Mouse (Mus musculus) forebrain, embryonic 15.5 days (tissue): ENCODE data around the gene Izumo1. TPM values are rescaled to one million over a fixed set of nuclear protein-coding genes. Genes with fewer than 3 reads are reported as not detected.
"Not testable (repeated sequence)": the region's sequence is repeated elsewhere in the genome, so short reads cannot be mapped to it uniquely, and the experiment has no call there.

Experiments
- ATAC-seq: fragments of 200-750 bp; cut with Nextera tagmentation; replicated peaks from 2 replicates; pipeline ENCODE4 v1.8.0; 2017; ENCODE audit warnings: mild to moderate bottlenecking, moderate TSS enrichment, moderate library complexity
- H3K27ac ChIP-seq: fragments of 300-500 bp; sonication (generic); replicated peaks from 2 replicates; pipeline ENCODE4 v1.5.1; 2015; ENCODE audit warnings: mild to moderate bottlenecking, inconsistent platforms
- H3K27me3 ChIP-seq: fragments of 300-500 bp; sonication (generic); 2 replicates; pipeline ENCODE4 v1.6.1; 2015; ENCODE audit warnings: inconsistent platforms
- H3K36me3 ChIP-seq: fragments of 300-500 bp; sonication (generic); 2 replicates; pipeline ENCODE4 v1.6.1; 2015; ENCODE audit warnings: mild to moderate bottlenecking, inconsistent platforms
- H3K4me1 ChIP-seq: fragments of 300-500 bp; sonication (generic); 2 replicates; pipeline ENCODE4 v1.6.1; 2015; ENCODE audit warnings: inconsistent platforms
- H3K4me2 ChIP-seq: fragments of 300-500 bp; sonication (generic); replicated peaks from 2 replicates; pipeline ENCODE4 v1.6.1; 2015; ENCODE audit warnings: mild to moderate bottlenecking, inconsistent platforms
- H3K4me3 ChIP-seq: fragments of 300-500 bp; sonication (generic); 2 replicates; pipeline ENCODE4 v1.5.1; 2015; ENCODE audit warnings: mild to moderate bottlenecking, inconsistent platforms
- H3K9ac ChIP-seq: fragments of 300-500 bp; sonication (generic); replicated peaks from 2 replicates; pipeline ENCODE4 v1.6.1; 2015; ENCODE audit warnings: mild to moderate bottlenecking, inconsistent platforms
- H3K9me3 ChIP-seq: fragments of 300-500 bp; sonication (generic); 2 replicates; pipeline ENCODE4 v1.6.1; 2016; ENCODE audit warnings: inconsistent platforms
- WGBS: fragments of 180-500 bp; shearing (Covaris S2); methylation state at CpG from one replicate; pipeline ENCODE4 v1.1.7; 2015; ENCODE audit warnings: mixed read lengths; 5-methylcytosine and 5-hydroxymethylcytosine counted together
- polyA plus RNA-seq: library from polyadenylated mRNA; unstranded; fragments of >200 nt; fragmentation: Nextera tagmentation; extraction: Ambion mirVana; gene quantifications from 2 replicates; pipeline ENCODE4 v1.2.1, GENCODE M21; 2015

Gene Izumo1
- polyA plus RNA-seq, 1 experiment from 2014 or later: not detected

- H3K9me3 ChIP-seq: no peaks in the 10 kb centered on the region
- peaks cover 25% of the 10 kb centered on the region for H3K4me1 ChIP-seq
- no peak overlapping the region for H3K4me3 ChIP-seq
- H3K9ac ChIP-seq: no peak overlapping the region
- no peak for ATAC-seq
- H3K36me3 ChIP-seq: no peaks in the 10 kb centered on the region
- no peak overlapping the region for H3K27ac ChIP-seq
- no peaks in the 10 kb centered on the region for H3K27me3 ChIP-seq
- H3K4me2 ChIP-seq: no peak overlapping the region
- WGBS: 76% methylated on average over 4 of the region's 4 CpGs
These were observed 25.1 kb downstream of the Izumo1 start for GRCm38 (mm10) chr7:45646671-45647070.

- Histone ChIP-seq H3K4me3 (no peak overlapping the region), H3K27ac (no peak overlapping the region), H3K4me1 (peaks cover 6% of the 10 kb centered on the region), H3K4me2 (no peak overlapping the region), H3K9me3 (no peaks in the 10 kb centered on the region), H3K9ac (no peak overlapping the region), H3K27me3 (no peaks in the 10 kb centered on the region), H3K36me3 (no peaks in the 10 kb centered on the region)
- WGBS: 85% methylated on average over 8 of the region's 8 CpGs
- no peak for ATAC-seq
These were observed 27.7 kb downstream of the Izumo1 start for GRCm38 (mm10) chr7:45649351-45649750.

GRCm38 (mm10) chr7:45650484-45650883 lies 28.9 kb downstream of the Izumo1 start:
- ATAC-seq, H3K27me3 ChIP-seq, H3K4me2 ChIP-seq, H3K36me3 ChIP-seq, H3K4me1 ChIP-seq, H3K9me3 ChIP-seq, H3K9ac ChIP-seq, H3K27ac ChIP-seq, H3K4me3 ChIP-seq: not testable (repeated sequence)
- 97% methylated on average over 20 of the region's 20 CpGs for WGBS

GRCm38 (mm10) chr7:45654424-45655047 lies 32.9 kb downstream of the Izumo1 start:
- Histone ChIP-seq H3K4me3 (peak overlapping the region; percentile 16; the same call in 1 of the 2 replicates), H3K27ac (no peak overlapping the region), H3K27me3 (no peaks in the 10 kb centered on the region), H3K9me3 (no peaks in the 10 kb centered on the region), H3K4me1 (0 out of 2 replicates have a peak, but pooled peaks cover 3% of the 10 kb centered on the region), H3K36me3 (no peaks in the 10 kb centered on the region), H3K4me2 (peak overlapping the region; percentile 23), H3K9ac (no peak overlapping the region)
- no peak; the same call in 1 of the 2 replicates for ATAC-seq
- WGBS: 24% methylated on average over 17 of the region's 17 CpGs

- Histone ChIP-seq H3K9ac (no peak overlapping the region), H3K36me3 (no peaks in the 10 kb centered on the region), H3K4me3 (no peak overlapping the region), H3K27me3 (no peaks in the 10 kb centered on the region), H3K9me3 (no peaks in the 10 kb centered on the region), H3K4me1 (no peaks in the 10 kb centered on the region), H3K27ac (no peak overlapping the region), H3K4me2 (no peak overlapping the region)
- ATAC-seq: no peak
- WGBS: 81% methylated on average over 11 of the region's 11 CpGs
These were observed 39.3 kb downstream of the Izumo1 start for GRCm38 (mm10) chr7:45660746-45661478.

GRCm38 (mm10) chr7:45661702-45662101 lies 40.1 kb downstream of the Izumo1 start:
- 91% methylated on average over 6 of the region's 6 CpGs for WGBS
- H3K4me3 ChIP-seq, H3K27ac ChIP-seq, H3K27me3 ChIP-seq, ATAC-seq, H3K9ac ChIP-seq, H3K36me3 ChIP-seq, H3K9me3 ChIP-seq, H3K4me2 ChIP-seq, H3K4me1 ChIP-seq: not testable (repeated sequence)

GRCm38 (mm10) chr7:45665303-45666138 lies 43.9 kb downstream of the Izumo1 start:
- H3K4me1 ChIP-seq: no peaks in the 10 kb centered on the region
- no peak overlapping the region for H3K9ac ChIP-seq
- 66% methylated on average over 13 of the region's 13 CpGs for WGBS
- no peak overlapping the region for H3K27ac ChIP-seq
- no peak overlapping the region for H3K4me2 ChIP-seq
- ATAC-seq: no peak
- H3K9me3 ChIP-seq: 0 out of 2 replicates have a peak, but pooled peaks cover 2% of the 10 kb centered on the region
- H3K4me3 ChIP-seq: no peak overlapping the region
- no peaks in the 10 kb centered on the region for H3K27me3 ChIP-seq
- no peaks in the 10 kb centered on the region for H3K36me3 ChIP-seq

GRCm38 (mm10) chr7:45666161-45666560 lies 44.5 kb downstream of the Izumo1 start, which contains the start of gene Fut2:
Fut2 (minus strand) TSS chr7:45666394.
- H3K4me1 ChIP-seq: no peaks in the 10 kb centered on the region
- no peak within 1 kb of the TSS for H3K27ac ChIP-seq
- no peaks in the 10 kb centered on the region for H3K27me3 ChIP-seq
- 0 out of 2 replicates have a peak, but pooled peaks cover 2% of the 10 kb centered on the region for H3K9me3 ChIP-seq
- WGBS: 89% methylated on average over 7 of the region's 7 CpGs
- no peak within 1 kb of the TSS for H3K4me2 ChIP-seq
- ATAC-seq: no peak
- no peaks in the 10 kb centered on the region for H3K36me3 ChIP-seq
- H3K4me3 ChIP-seq: no peak within 1 kb of the TSS
- no peak within 1 kb of the TSS for H3K9ac ChIP-seq

GRCm38 (mm10) chr7:45667761-45668160 lies 46.1 kb downstream of the Izumo1 start:
- no peak overlapping the region for H3K4me3 ChIP-seq
- H3K36me3 ChIP-seq: no peaks in the 10 kb centered on the region
- H3K4me2 ChIP-seq: no peak overlapping the region
- ATAC-seq: no peak
- H3K9ac ChIP-seq: no peak overlapping the region
- 0 out of 2 replicates have a peak, but pooled peaks cover 2% of the 10 kb centered on the region for H3K9me3 ChIP-seq
- no peak overlapping the region for H3K27ac ChIP-seq
- H3K4me1 ChIP-seq: no peaks in the 10 kb centered on the region
- no peaks in the 10 kb centered on the region for H3K27me3 ChIP-seq
- 66% methylated on average over 14 of the region's 14 CpGs for WGBS

- Histone ChIP-seq H3K4me3 (no peak overlapping the region), H3K4me2 (no peak overlapping the region), H3K9ac (no peak overlapping the region), H3K27me3 (no peaks in the 10 kb centered on the region), H3K9me3 (0 out of 2 replicates have a peak, but pooled peaks cover 2% of the 10 kb centered on the region), H3K4me1 (no peaks in the 10 kb centered on the region), H3K27ac (no peak overlapping the region), H3K36me3 (no peaks in the 10 kb centered on the region)
- 94% methylated on average over 9 of the region's 9 CpGs for WGBS
- no peak for ATAC-seq
These were observed 47.3 kb downstream of the Izumo1 start for GRCm38 (mm10) chr7:45668921-45669320.

- Histone ChIP-seq H3K9ac (no peak overlapping the region), H3K27me3 (no peaks in the 10 kb centered on the region), H3K36me3 (no peaks in the 10 kb centered on the region), H3K27ac (no peak overlapping the region), H3K4me1 (peaks cover 6% of the 10 kb centered on the region), H3K4me2 (no peak overlapping the region), H3K9me3 (no peaks in the 10 kb centered on the region), H3K4me3 (no peak overlapping the region)
- 82% methylated on average over 7 of the region's 7 CpGs for WGBS
- ATAC-seq: no peak
These were observed 56.1 kb downstream of the Izumo1 start for GRCm38 (mm10) chr7:45677627-45678295.
